14 mouse cellular contexts compared by ENCODE assay signal in genomic region chr15:81649516-81650455, GRCm38 (mm10). TPM values are rescaled to one million over a fixed set of nuclear protein-coding genes. Genes with fewer than 3 reads are reported as not detected.
DNase-seq lines count a peak whose midpoint lies in the region; ATAC-seq lines count a peak whose summit lies in the region.
"Had no signal": no experiment of that assay in that cellular context is flagged by ENCODE, and none has a peak within 500 bp of the region (broad histone marks: within the 10 kb centered on the region; RNA-seq: fewer than 3 reads in every experiment).

No protein-coding gene starts in this region.

- peak; percentile 32; the same call in 1 of the 2 replicates for ATAC-seq in liver, embryonic 12.5 days
- no peak for ATAC-seq in forebrain, embryonic 13.5 days
- ATAC-seq: forebrain, postnatal 0 days had no signal

- H3K36me3 ChIP-seq in liver, embryonic 12.5 days: peaks cover 78% of the 10 kb centered on the region
- H3K36me3 ChIP-seq in forebrain, embryonic 13.5 days (ENCODE audit: poor library complexity, severe bottlenecking): peaks cover 76% of the 10 kb centered on the region

- WGBS in liver, embryonic 12.5 days (ENCODE audit: insufficient replicate concordance): 88% methylated on average over 8 of the region's 8 CpGs
- WGBS in forebrain, embryonic 13.5 days: 92% methylated on average over 8 of the region's 8 CpGs

- no peak overlapping the region for H3K9ac ChIP-seq in liver, embryonic 12.5 days
- no peak overlapping the region for H3K9ac ChIP-seq in forebrain, embryonic 13.5 days
- H3K9ac ChIP-seq: forebrain, postnatal 0 days; limb, embryonic 13.5 days had no signal

- H3K4me2 ChIP-seq in liver, embryonic 12.5 days: no peak overlapping the region
- no peak overlapping the region for H3K4me2 ChIP-seq in forebrain, embryonic 13.5 days
- H3K4me2 ChIP-seq: limb, embryonic 13.5 days had no signal

- H3K27me3 ChIP-seq in liver, embryonic 12.5 days (replicated peaks): no peaks in the 10 kb centered on the region
- no peaks in the 10 kb centered on the region for H3K27me3 ChIP-seq in forebrain, embryonic 13.5 days
- H3K27me3 ChIP-seq: limb, embryonic 13.5 days had no signal

- peak; percentile 17 for DNase-seq in adrenal gland, adult 2 months
- no peak for DNase-seq in adrenal gland, postnatal 4 days (ENCODE audit: low spot score in 2 of 2)
- no peak for DNase-seq in liver
- DNase-seq in cerebellum, postnatal 25 days: peak; percentile 68 to 74
- DNase-seq in heart, postnatal 36 days: peak; percentile 23 to 28
- DNase-seq in kidney, adult 11 months: no peak
- DNase-seq: forebrain, postnatal 0 days; lung, postnatal 4 days; thymus, postnatal 25 days had no signal

- H3K4me3 ChIP-seq in liver, embryonic 12.5 days: no peak overlapping the region
- no peak overlapping the region for H3K4me3 ChIP-seq in forebrain, embryonic 13.5 days
- H3K4me3 ChIP-seq: hindbrain, embryonic 10.5 days; limb, embryonic 13.5 days had no signal

- intact Hi-C loops in heart, postnatal 36 days (cut with DNase I): no loop called here

- no peak overlapping the region for H3K27ac ChIP-seq in liver, embryonic 12.5 days
- no peak overlapping the region for H3K27ac ChIP-seq in forebrain, embryonic 13.5 days
- H3K27ac ChIP-seq: hindbrain, embryonic 10.5 days; limb, embryonic 13.5 days had no signal

- H3K9me3 ChIP-seq in liver, embryonic 12.5 days (replicated peaks): no peaks in the 10 kb centered on the region
- H3K9me3 ChIP-seq in forebrain, embryonic 13.5 days (replicated peaks): no peaks in the 10 kb centered on the region
- H3K9me3 ChIP-seq: G1E; hindbrain, embryonic 10.5 days had no signal

- no peaks in the 10 kb centered on the region for H3K4me1 ChIP-seq in liver, embryonic 12.5 days
- no peaks in the 10 kb centered on the region for H3K4me1 ChIP-seq in forebrain, embryonic 13.5 days
- H3K4me1 ChIP-seq: hindbrain, embryonic 10.5 days; limb, embryonic 13.5 days had no signal

RNA-seq across cellular contexts. Expression of gene L3mbtl2, which starts 13.9 kb away (rescaled TPM):
- total RNA-seq in adrenal gland, adult 2 months (2021): 10 to 100 TPM; 15.7 to 22.1 TPM
- 11.2 and 12.8 TPM in 2 replicates for polyA plus RNA-seq in adrenal gland, adult 2 months (2012; rRNA removed)
- total RNA-seq in adrenal gland, postnatal 4 days (2021): 10 to 100 TPM; 22.7 to 23.6 TPM
- polyA plus RNA-seq in liver, embryonic 12.5 days (2016; fragmentation: Nextera tagmentation; extraction: Ambion mirVana): 29.0 and 29.6 TPM in 2 replicates
- total RNA-seq in heart, postnatal 36 days (2021): 10 to 100 TPM in 1 of 2 experiments, 1 to 10 TPM in 1; 9.4 to 11.0 TPM
- 30.9 and 33.8 TPM in 2 replicates for polyA plus RNA-seq in forebrain, embryonic 13.5 days (2015; fragmentation: Nextera tagmentation; extraction: Ambion mirVana)

RNA-seq across cellular contexts. Expression of gene Chadl, which starts 47.3 kb away (rescaled TPM):
- 1 to 10 TPM; 2.3 to 4.4 TPM for total RNA-seq in adrenal gland, adult 2 months (2021)
- polyA plus RNA-seq in adrenal gland, adult 2 months (2012; rRNA removed): 32.2 and 38.7 TPM in 2 replicates
- 1 to 10 TPM; 3.9 to 4.3 TPM for total RNA-seq in adrenal gland, postnatal 4 days (2021)
- 0.38 and 0.48 TPM in 2 replicates for polyA plus RNA-seq in liver, embryonic 12.5 days (2016; fragmentation: Nextera tagmentation; extraction: Ambion mirVana)
- 1 to 10 TPM; 1.5 to 2.1 TPM for total RNA-seq in heart, postnatal 36 days (2021)
- polyA plus RNA-seq in forebrain, embryonic 13.5 days (2015; fragmentation: Nextera tagmentation; extraction: Ambion mirVana): 7.4 and 7.7 TPM in 2 replicates
- polyA plus RNA-seq: G1E had no signal

Comparison
In these comparisons a context has a peak if more than half of its experiments do, and no peak if none do; other contexts are left out.
1. DNase-seq: peak in adrenal gland, adult 2 months (single experiment), cerebellum, postnatal 25 days (2 of 2) and heart, postnatal 36 days (2 of 2); none in adrenal gland, postnatal 4 days (0 of 2), liver (single experiment) and kidney, adult 11 months (single experiment).